Mouse (Mus musculus) forebrain, embryonic 14.5 days (tissue): ENCODE measurements at regions not wholly inside any gene's neighbourhood (a gene's known extent, or its start where the extent isn't known, plus 50 kb on each side); places are given as distances from the start of the nearest gene placed in this dataset.

Source experiments
- ATAC-seq: fragments of 200-750 bp; cut with Nextera tagmentation; 2 replicates; pipeline ENCODE4 v1.8.0; 2017; ENCODE audit warnings: mild to moderate bottlenecking, moderate library complexity
- DNase-seq: peaks from one replicate; pipeline ENCODE4 v3.0.0-alpha.2; 2015; ENCODE audit warnings: low spot score
- H3K27ac ChIP-seq: fragments of 300-500 bp; sonication (generic); 2 replicates; pipeline ENCODE4 v1.5.1; 2014; ENCODE audit warnings: low read depth, mild to moderate bottlenecking, control low read depth, low read length, moderate library complexity
- H3K27me3 ChIP-seq: fragments of 300-500 bp; sonication (generic); replicated peaks from 2 replicates; pipeline ENCODE4 v1.6.1; 2014; ENCODE audit warnings: low read length, control low read depth, mixed read lengths; ENCODE audit not compliant: control insufficient read depth, insufficient read depth
- H3K36me3 ChIP-seq: fragments of 300-500 bp; sonication (generic); 2 replicates; pipeline ENCODE4 v1.6.1; 2014; ENCODE audit warnings: low read length, control low read depth; ENCODE audit not compliant: control insufficient read depth, insufficient read depth
- H3K4me1 ChIP-seq: fragments of 300-500 bp; sonication (generic); 2 replicates; pipeline ENCODE4 v1.6.1; 2014; ENCODE audit warnings: antibody characterized with exemption, low read length, control low read depth; ENCODE audit not compliant: control insufficient read depth, insufficient read depth
- H3K4me2 ChIP-seq: fragments of 300-500 bp; sonication (generic); 2 replicates; pipeline ENCODE4 v1.6.1; 2014; ENCODE audit warnings: mild to moderate bottlenecking, control low read depth, low read length
- H3K4me3 ChIP-seq: fragments of 300-500 bp; sonication (generic); 2 replicates; pipeline ENCODE4 v1.5.1; 2014; ENCODE audit warnings: low read depth, low read length, control low read depth
- H3K9ac ChIP-seq: fragments of 300-500 bp; sonication (generic); 2 replicates; pipeline ENCODE4 v1.6.1; 2014; ENCODE audit warnings: mild to moderate bottlenecking, low read length, control low read depth, moderate library complexity
- H3K9me3 ChIP-seq: fragments of 300-500 bp; sonication (generic); replicated peaks from 2 replicates; pipeline ENCODE4 v1.6.1; 2016; ENCODE audit warnings: low read length, control low read depth, mixed read lengths; ENCODE audit not compliant: control insufficient read depth
- WGBS: fragments of 180-500 bp; shearing (Covaris S2); extraction: QIAGEN DNeasy Blood & Tissue Kit; methylation state at CpG from one replicate; pipeline ENCODE4 v1.1.7; 2014; 5-methylcytosine and 5-hydroxymethylcytosine counted together

GRCm38 (mm10) chr10:117947911-117948310 lies 102.1 kb upstream of the Rap1b start:
- WGBS: 94% methylated on average over 7 of the region's 7 CpGs
- DNase-seq: no peak

GRCm38 (mm10) chr10:117952116-117953025 lies 106.5 kb upstream of the Rap1b start:
- H3K4me2 ChIP-seq: no peak overlapping the region
- no peaks in the 10 kb centered on the region for H3K36me3 ChIP-seq
- ATAC-seq (no peak), DNase-seq (no peak)
- H3K27me3 ChIP-seq: no peaks in the 10 kb centered on the region
- H3K9me3 ChIP-seq: no peaks in the 10 kb centered on the region
- 74% methylated on average over 26 of the region's 26 CpGs for WGBS
- H3K4me1 ChIP-seq: no peaks in the 10 kb centered on the region
- H3K4me3 ChIP-seq: no peak overlapping the region
- no peak overlapping the region for H3K27ac ChIP-seq
- no peak overlapping the region for H3K9ac ChIP-seq

More at GRCm38 (mm10) chr10:117947911-117948310, 102.1 kb upstream of the Rap1b start:
- no peaks in the 10 kb centered on the region for H3K36me3 ChIP-seq
- H3K27me3 ChIP-seq: no peaks in the 10 kb centered on the region
- no peaks in the 10 kb centered on the region for H3K9me3 ChIP-seq
- H3K4me1 ChIP-seq: no peaks in the 10 kb centered on the region
- no peak overlapping the region for H3K27ac ChIP-seq
- no peak overlapping the region for H3K4me2 ChIP-seq
- H3K4me3 ChIP-seq: no peak overlapping the region
- no peak overlapping the region for H3K9ac ChIP-seq
- ATAC-seq: no peak

- no peak overlapping the region for H3K4me3 ChIP-seq
- no peaks in the 10 kb centered on the region for H3K9me3 ChIP-seq
- no peak overlapping the region for H3K9ac ChIP-seq
- H3K27ac ChIP-seq: no peak overlapping the region
- ATAC-seq: no peak
- DNase-seq: no peak
- WGBS: 31% methylated on average over 12 of the region's 12 CpGs
- H3K4me1 ChIP-seq: no peaks in the 10 kb centered on the region
- no peak overlapping the region for H3K4me2 ChIP-seq
- H3K36me3 ChIP-seq: no peaks in the 10 kb centered on the region
- H3K27me3 ChIP-seq: no peaks in the 10 kb centered on the region
Observed at GRCm38 (mm10) chr10:117953026-117953711, 107.3 kb upstream of the Rap1b start.

GRCm38 (mm10) chr10:117956174-117956950 lies 110.5 kb upstream of the Rap1b start:
- DNase-seq: no peak
- H3K27me3 ChIP-seq: no peaks in the 10 kb centered on the region
- WGBS: 85% methylated on average over 17 of the region's 17 CpGs
- no peaks in the 10 kb centered on the region for H3K36me3 ChIP-seq
- no peaks in the 10 kb centered on the region for H3K4me1 ChIP-seq
- H3K9ac ChIP-seq: no peak overlapping the region
- H3K9me3 ChIP-seq: no peaks in the 10 kb centered on the region
- ATAC-seq: no peak
- no peak overlapping the region for H3K4me2 ChIP-seq
- no peak overlapping the region for H3K4me3 ChIP-seq
- H3K27ac ChIP-seq: no peak overlapping the region

GRCm38 (mm10) chr10:117974706-117975105 lies 128.9 kb upstream of the Rap1b start:
- Histone ChIP-seq H3K4me2 (no peak overlapping the region), H3K9me3 (no peaks in the 10 kb centered on the region), H3K27ac (no peak overlapping the region), H3K4me3 (no peak overlapping the region), H3K27me3 (no peaks in the 10 kb centered on the region), H3K4me1 (no peaks in the 10 kb centered on the region), H3K9ac (no peak overlapping the region), H3K36me3 (no peaks in the 10 kb centered on the region)
- no peak for DNase-seq
- 69% methylated on average over 6 of the region's 6 CpGs for whole genome bisulfite sequencing
- ATAC-seq: no peak

- H3K27ac ChIP-seq: no peak overlapping the region
- no peak overlapping the region for H3K4me3 ChIP-seq
- ATAC-seq (no peak), DNase-seq (no peak)
- H3K36me3 ChIP-seq: no peaks in the 10 kb centered on the region
- no peak overlapping the region for H3K4me2 ChIP-seq
- WGBS: 86% methylated on average over 1 of the region's 1 CpGs
- H3K9ac ChIP-seq: no peak overlapping the region
- no peaks in the 10 kb centered on the region for H3K4me1 ChIP-seq
- H3K27me3 ChIP-seq: 0 out of 2 replicates have a peak, but pooled peaks cover under 1% of the 10 kb centered on the region
- H3K9me3 ChIP-seq: no peaks in the 10 kb centered on the region
Observed at GRCm38 (mm10) chr10:117975467-117975866, 129.6 kb upstream of the Rap1b start.

GRCm38 (mm10) chr10:117979091-117979490 lies 133.3 kb upstream of the Rap1b start:
- H3K9me3 ChIP-seq: no peaks in the 10 kb centered on the region
- WGBS: 92% methylated on average over 4 of the region's 4 CpGs
- no peak overlapping the region for H3K27ac ChIP-seq
- ATAC-seq: no peak
- no peak overlapping the region for H3K4me2 ChIP-seq
- peaks cover 12% of the 10 kb centered on the region for H3K4me1 ChIP-seq
- H3K9ac ChIP-seq: no peak overlapping the region
- no peak for DNase-seq
- no peaks in the 10 kb centered on the region for H3K36me3 ChIP-seq
- H3K4me3 ChIP-seq: no peak overlapping the region
- 0 out of 2 replicates have a peak, but pooled peaks cover 5% of the 10 kb centered on the region for H3K27me3 ChIP-seq

- Histone ChIP-seq H3K4me3 (no peak overlapping the region), H3K27me3 (0 out of 2 replicates have a peak, but pooled peaks cover 5% of the 10 kb centered on the region), H3K4me2 (peak overlapping the region; percentile 27), H3K27ac (peak overlapping the region; percentile 39), H3K4me1 (peaks cover 12% of the 10 kb centered on the region), H3K36me3 (no peaks in the 10 kb centered on the region), H3K9ac (no peak overlapping the region), H3K9me3 (no peaks in the 10 kb centered on the region)
- 18% methylated on average over 8 of the region's 8 CpGs for WGBS
- peak; percentile 89 for DNase-seq
- ATAC-seq: peak; percentile 92
Observed at GRCm38 (mm10) chr10:117982611-117983210, 136.9 kb upstream of the Rap1b start.
